ENCODE assay signal across 34 mouse cellular contexts in genomic region chr3:124606021-124606517, GRCm38 (mm10). TPM values are rescaled to one million over a fixed set of nuclear protein-coding genes. Genes with fewer than 3 reads are reported as not detected.
DNase-seq lines count a peak whose midpoint lies in the region; TF ChIP-seq lines count a peak whose summit lies in the region.
"Had no signal": no experiment of that assay in that cellular context is flagged by ENCODE, and none has a peak within 500 bp of the region (broad histone marks: within the 10 kb centered on the region; RNA-seq: fewer than 3 reads in every experiment).

No protein-coding gene starts in this region.

- H3K27me3 ChIP-seq in MEL (ENCODE audit: control insufficient read depth in 1 of 2, insufficient read depth in 2 of 2, low read length in 2 of 2): no peaks in the 10 kb centered on the region
- H3K27me3 ChIP-seq: embryonic facial prominence, embryonic 13.5 days; forebrain, embryonic 12.5 days; forebrain, embryonic 15.5 days; hindbrain, embryonic 12.5 days; hindbrain, embryonic 15.5 days; Patski had no signal

- no peaks in the 10 kb centered on the region for H3K9me3 ChIP-seq in MEL (replicated peaks; ENCODE audit: insufficient read depth, low read length)
- H3K9me3 ChIP-seq: embryonic facial prominence, embryonic 13.5 days; forebrain, embryonic 12.5 days; forebrain, embryonic 15.5 days; hindbrain, embryonic 12.5 days; hindbrain, embryonic 15.5 days had no signal

- no peak; the same call in 1 of the 2 replicates for TF ChIP-seq RAD21 in MEL (IDR thresholded peaks at IDR 0.05; ENCODE audit: low read depth, low read length)

- TF ChIP-seq EP300 in MEL (IDR thresholded peaks at IDR 0.05; ENCODE audit: low read depth in 1 of 2, low read length in 2 of 2): no peak

- H3K79me2 ChIP-seq in MEL (ENCODE audit: control insufficient read depth, insufficient read depth, low read length, poor library complexity): no peaks in the 10 kb centered on the region

- TF ChIP-seq CTCF in MEL (IDR thresholded peaks at IDR 0.05 in 2 of 3, conservative IDR thresholded peaks at IDR 0.05 in 1 of 3; ENCODE audit: control insufficient read depth in 1 of 3, insufficient read depth in 1 of 3, low read depth in 2 of 3, low read length in 3 of 3, poor library complexity in 1 of 3, severe bottlenecking in 1 of 3): no peak

- TF ChIP-seq POLR2A in MEL (IDR thresholded peaks at IDR 0.05; ENCODE audit: control insufficient read depth in 1 of 2, insufficient read depth in 1 of 2, low read depth in 1 of 2, low read length in 2 of 2, poor library complexity in 1 of 2): no peak

- H3K4me3 ChIP-seq in MEL (ENCODE audit: control insufficient read depth in 1 of 2, insufficient read depth in 1 of 2, low read depth in 2 of 2, low read length in 2 of 2): no peak overlapping the region
- H3K4me3 ChIP-seq: embryonic facial prominence, embryonic 10.5 days; embryonic facial prominence, embryonic 13.5 days; erythroblast, embryonic 14.5 days; forebrain, embryonic 12.5 days; forebrain, embryonic 15.5 days; gastrocnemius, adult 2 months; hindbrain, embryonic 12.5 days; hindbrain, embryonic 15.5 days had no signal

- H3K9ac ChIP-seq in MEL (ENCODE audit: control insufficient read depth, low read depth, low read length, poor library complexity, severe bottlenecking): no peak overlapping the region
- H3K9ac ChIP-seq: embryonic facial prominence, embryonic 13.5 days; forebrain, embryonic 12.5 days; forebrain, embryonic 15.5 days; hindbrain, embryonic 12.5 days; hindbrain, embryonic 15.5 days had no signal

- no peaks in the 10 kb centered on the region for H3K36me3 ChIP-seq in MEL (ENCODE audit: control insufficient read depth in 1 of 2, insufficient read depth in 2 of 2, low read length in 2 of 2)
- H3K36me3 ChIP-seq: embryonic facial prominence, embryonic 10.5 days; embryonic facial prominence, embryonic 13.5 days; forebrain, embryonic 12.5 days; forebrain, embryonic 15.5 days; hindbrain, embryonic 12.5 days; hindbrain, embryonic 15.5 days had no signal

- no peaks in the 10 kb centered on the region for H3K4me1 ChIP-seq in MEL (ENCODE audit: control insufficient read depth in 1 of 2, insufficient read depth in 2 of 2, low read length in 2 of 2)
- H3K4me1 ChIP-seq: embryonic facial prominence, embryonic 10.5 days; embryonic facial prominence, embryonic 13.5 days; forebrain, embryonic 12.5 days; forebrain, embryonic 15.5 days; hindbrain, embryonic 12.5 days; hindbrain, embryonic 15.5 days had no signal

- no peak overlapping the region for H3K27ac ChIP-seq in MEL (ENCODE audit: control insufficient read depth, low read depth, low read length)
- H3K27ac ChIP-seq: embryonic facial prominence, embryonic 10.5 days; embryonic facial prominence, embryonic 13.5 days; forebrain, embryonic 12.5 days; forebrain, embryonic 15.5 days; gastrocnemius, adult 2 months; hindbrain, embryonic 12.5 days; hindbrain, embryonic 15.5 days had no signal

- DNase-seq in ES-CJ7 (ENCODE audit: low read depth, low spot score) (peak; percentile 81), MEL (ENCODE audit: low read depth, low spot score) (peak; percentile 57), WW6 (ENCODE audit: low read depth, low spot score) (peak; percentile 14)
- DNase-seq in embryo, embryonic 10 days (ENCODE audit: low spot score): no peak
- DNase-seq in cerebellum, postnatal 25 days: no peak
- DNase-seq in frontal cortex, postnatal 36 days (ENCODE audit: low spot score in 2 of 2): no peak
- DNase-seq: adrenal gland, adult 2 months; adrenal gland, postnatal 36 days; cerebellum, adult 18-20 months; cerebellum, adult 9-10 months; cerebellum, postnatal 14 days; embryo, embryonic 11 days; gastrocnemius, adult 2 months; gastrocnemius, postnatal 14 days; heart, adult 11 months; kidney, adult 2 months had no signal

TF ChIP-seq in MEL, 35 proteins besides CTCF, POLR2A, EP300 and RAD21:
- TF ChIP-seq JUND (IDR thresholded peaks at IDR 0.05; ENCODE audit: low read depth, low read length) (no peak), RCOR1 (IDR thresholded peaks at IDR 0.05; ENCODE audit: low read depth, low read length) (no peak), CHD1 (IDR thresholded peaks at IDR 0.05; ENCODE audit: low read depth, low read length) (no peak), NRF1 (IDR thresholded peaks at IDR 0.05; ENCODE audit: insufficient read depth, low read depth, low read length, poor library complexity, severe bottlenecking) (no peak), ZNF384 (IDR thresholded peaks at IDR 0.05; ENCODE audit: low read depth, low read length) (no peak), MAZ (IDR thresholded peaks at IDR 0.05; ENCODE audit: low read depth, low read length) (no peak), UBTF (IDR thresholded peaks at IDR 0.05; ENCODE audit: borderline replicate concordance, insufficient read depth, low read depth, low read length) (no peak), POLR2AphosphoS5 (IDR thresholded peaks at IDR 0.05; ENCODE audit: borderline replicate concordance, low read depth, low read length) (no peak), POLR2AphosphoS2 (IDR thresholded peaks at IDR 0.05; ENCODE audit: low read length) (no peak), ZC3H11A (IDR thresholded peaks at IDR 0.05; ENCODE audit: low read depth, low read length) (no peak), MAFK (IDR thresholded peaks at IDR 0.05; ENCODE audit: borderline replicate concordance, low read depth, low read length) (no peak), MXI1 (IDR thresholded peaks at IDR 0.05; ENCODE audit: low read depth, low read length) (no peak), ELF1 (IDR thresholded peaks at IDR 0.05; ENCODE audit: low read depth, low read length) (no peak), ETS1 (IDR thresholded peaks at IDR 0.05; ENCODE audit: low read depth, low read length) (no peak), ZMIZ1 (IDR thresholded peaks at IDR 0.05; ENCODE audit: low read depth, low read length) (no peak), GABPA (IDR thresholded peaks at IDR 0.05; ENCODE audit: low read depth, low read length) (no peak)

RNA-seq across cellular contexts. Expression of gene 1700003H04Rik, which starts 25.2 kb away (rescaled TPM):
- not detected in 2 replicates for total RNA-seq in MEL (2012; rRNA removed)
- not detected for polyA plus RNA-seq in MEL (2012; ENCODE audit: insufficient read depth in 1 of 2, insufficient read length in 2 of 2, low read depth in 1 of 2, low replicate concordance in 2 of 2, missing spikeins in 1 of 2)
- total RNA-seq: adrenal gland, adult 2 months; adrenal gland, postnatal 36 days; common myeloid progenitor, adult 5-6 weeks; gastrocnemius, adult 2 months; gastrocnemius, postnatal 14 days; gastrocnemius, postnatal 4 days; heart, adult 8-10 months; heart, postnatal 25 days; hematopoietic stem cell, adult 5-6 weeks had no signal
- polyA plus RNA-seq: adrenal gland, adult 2 months; embryonic facial prominence, embryonic 10.5 days; embryonic facial prominence, embryonic 13.5 days; erythroblast, embryonic 14.5 days; forebrain, embryonic 12.5 days; forebrain, embryonic 15.5 days; heart, embryonic 11.5 days; heart, embryonic 14.5 days; heart, postnatal 0 days; hindbrain, embryonic 12.5 days; hindbrain, embryonic 15.5 days; intestine, embryonic 14.5 days; intestine, postnatal 0 days; kidney, adult 2 months; Patski had no signal

Comparison
In these comparisons a context has a peak if more than half of its experiments do, and no peak if none do; other contexts are left out.
1. DNase-seq: peak in ES-CJ7 (single experiment), MEL (single experiment) and WW6 (single experiment); none in embryo, embryonic 10 days (single experiment), cerebellum, postnatal 25 days (0 of 2) and frontal cortex, postnatal 36 days (0 of 2).